Mouse (Mus musculus) spleen, embryonic (tissue): ENCODE measurements at regions not wholly inside any gene's neighbourhood (a gene's known extent, or its start where the extent isn't known, plus 50 kb on each side); places are given as distances from the start of the nearest gene placed in this dataset.

Experiments used
- CTCF ChIA-PET: fragments of 350-600 bp; sonication (Branson Sonifier 250); formaldehyde crosslinking; loops from one replicate; lab custom pipeline; 2022; lab: Charles Lee

DNA sequence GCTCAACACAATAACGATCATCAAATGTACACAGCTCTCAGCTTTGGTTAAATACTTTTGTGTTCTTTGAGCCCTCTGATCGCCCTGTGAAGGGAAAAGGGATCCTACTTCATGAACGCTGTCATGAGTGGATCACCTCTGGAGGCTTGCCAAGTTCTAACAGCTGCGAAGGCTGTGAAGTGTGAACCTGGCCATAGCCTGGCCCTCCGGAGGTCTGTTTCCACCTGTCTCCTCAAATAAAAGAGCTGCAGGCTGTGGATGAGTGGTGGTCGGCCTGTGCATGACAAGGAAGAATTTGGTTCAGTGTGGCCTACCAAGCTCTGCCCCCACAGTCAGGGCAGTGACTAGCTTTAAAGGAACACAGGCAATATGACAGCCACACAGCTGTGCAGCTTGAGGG, 122.0 kb downstream of the Gm12728 start:
- CTCF ChIA-PET, result no interaction called here

DNA sequence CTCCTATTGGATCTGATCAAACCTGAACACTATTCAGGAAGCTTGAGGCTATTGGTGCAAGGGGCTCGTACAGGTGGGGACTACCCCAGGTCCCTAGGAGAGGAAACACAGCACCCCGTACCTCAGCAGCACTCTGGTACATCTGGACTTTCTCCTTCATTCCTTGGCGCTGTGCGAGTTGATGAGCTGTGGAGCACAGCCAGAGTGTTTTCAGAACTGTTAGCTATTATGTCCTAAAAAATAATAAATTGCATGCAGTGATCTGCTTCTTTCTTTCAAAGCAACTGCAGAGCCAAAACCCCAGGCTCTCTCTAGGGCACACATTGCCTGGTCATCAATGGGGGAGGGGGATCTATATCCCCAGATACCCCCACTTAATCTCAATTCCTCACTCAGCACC, 122.6 kb downstream of the Gm12728 start:
- CTCF ChIA-PET, result no interaction called here

DNA sequence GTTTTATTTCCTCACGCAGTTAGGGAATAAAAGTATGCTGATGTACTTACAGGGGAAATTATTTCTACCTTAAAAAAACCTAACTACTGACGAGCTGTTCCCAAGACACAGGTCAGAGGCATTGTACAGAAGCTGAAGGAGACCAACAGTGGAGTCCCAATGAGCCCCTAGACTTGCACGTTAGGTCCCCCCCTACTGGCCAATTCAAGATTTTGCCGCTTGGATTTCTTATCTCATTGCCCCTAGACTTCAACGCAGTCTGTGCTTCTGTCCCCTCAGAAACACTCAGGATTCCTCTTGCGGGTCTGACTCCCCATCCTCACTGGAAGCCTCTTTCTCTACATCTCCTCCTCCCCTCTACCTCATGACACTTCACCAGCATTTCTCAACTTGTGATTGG, 125.3 kb downstream of the Gm12728 start:
- CTCF ChIA-PET, result no interaction called here

DNA sequence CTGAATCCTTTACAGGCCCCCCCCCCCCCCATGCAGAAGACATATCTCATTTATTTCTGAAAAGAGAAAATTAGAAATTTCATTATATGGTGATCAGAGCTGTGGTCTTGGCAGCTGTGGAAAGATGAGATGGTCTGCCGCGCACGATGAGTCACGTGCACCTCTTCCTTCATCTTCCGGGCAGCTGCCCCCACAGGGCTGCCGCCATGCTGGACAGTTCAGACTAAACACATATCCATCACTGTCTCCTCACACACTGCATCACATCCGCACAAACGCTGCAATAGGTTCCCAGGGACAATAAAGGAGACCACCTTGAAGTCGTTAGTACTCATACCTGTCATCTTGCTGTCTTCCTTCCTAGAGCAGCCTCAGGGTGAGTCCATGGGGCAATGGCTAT, 126.6 kb downstream of the Gm12728 start:
- CTCF ChIA-PET, result no interaction called here

DNA sequence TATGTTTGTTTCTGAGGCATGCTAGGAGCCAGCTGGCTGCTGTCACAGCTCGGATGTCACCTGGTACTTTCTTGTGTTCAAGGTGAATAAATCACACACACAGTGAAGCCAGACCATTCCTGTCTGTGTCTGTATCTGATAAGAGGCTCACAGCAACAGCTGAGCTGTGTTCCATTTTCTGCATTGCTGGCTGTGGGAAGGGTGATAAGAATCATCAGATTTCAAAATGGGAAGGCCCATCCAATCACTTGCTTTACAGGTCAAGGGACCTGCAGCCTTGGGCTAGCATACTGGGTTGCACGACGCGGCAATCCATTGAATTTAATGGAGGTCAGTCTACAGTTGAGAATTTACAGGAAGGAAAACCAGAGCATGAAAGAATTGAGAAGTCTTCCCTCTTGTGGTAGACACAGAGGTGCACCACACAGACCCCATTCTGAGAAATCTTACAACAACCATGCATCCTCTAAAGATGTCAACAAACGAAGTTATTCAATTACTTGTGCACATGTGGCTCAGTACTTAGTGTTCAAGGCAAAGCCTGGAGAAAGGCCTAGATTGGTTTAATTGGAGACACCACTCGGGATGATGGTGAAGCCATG, 135.2 kb downstream of the Gm12728 start:
- CTCF ChIA-PET, result no interaction called here

DNA sequence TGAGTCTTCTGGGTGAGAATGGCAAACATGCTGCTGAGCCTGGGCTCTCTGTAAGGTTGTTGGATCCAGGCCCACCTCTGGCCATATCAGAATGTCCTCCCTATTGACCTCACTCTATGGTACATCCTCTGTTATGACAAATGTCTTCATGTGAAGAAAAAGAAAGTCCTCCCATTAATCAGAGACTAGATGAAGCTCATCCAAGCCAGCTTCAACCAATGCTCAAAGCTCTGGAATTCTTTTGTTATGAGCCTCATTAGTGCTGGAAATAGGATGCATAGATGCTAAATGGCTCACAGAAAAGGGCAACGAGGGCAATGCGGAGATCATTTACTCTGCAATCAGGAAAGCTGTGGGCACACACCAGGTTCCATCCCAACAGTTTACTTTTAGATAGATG, 135.8 kb downstream of the Gm12728 start:
- CTCF ChIA-PET, result no interaction called here

DNA sequence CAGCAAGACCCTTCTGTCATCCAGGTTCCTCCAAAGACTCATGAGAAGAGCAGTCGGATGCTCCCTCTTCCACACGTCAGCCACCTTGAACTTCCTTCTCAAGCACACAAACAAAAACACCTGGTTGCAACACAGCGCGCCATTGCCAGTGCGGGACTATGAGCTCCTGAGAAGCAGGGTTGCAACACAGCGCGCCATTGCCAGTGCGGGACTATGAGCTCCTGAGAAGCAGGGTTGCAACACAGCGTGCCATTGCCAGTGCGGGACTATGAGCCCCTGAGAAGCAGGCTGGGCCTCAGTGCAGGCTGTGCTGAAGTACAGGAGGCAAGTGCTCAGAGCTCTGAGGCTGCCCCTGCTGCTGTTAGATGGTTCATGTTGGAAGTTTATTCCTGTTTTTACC, 140.0 kb downstream of the Gm12728 start:
- CTCF ChIA-PET, result interaction anchor here (0.6 kb wide), 1 partner anchor 147 kb away, joined by 10 read pairs; no protein-coding TSS in a partner anchor

DNA sequence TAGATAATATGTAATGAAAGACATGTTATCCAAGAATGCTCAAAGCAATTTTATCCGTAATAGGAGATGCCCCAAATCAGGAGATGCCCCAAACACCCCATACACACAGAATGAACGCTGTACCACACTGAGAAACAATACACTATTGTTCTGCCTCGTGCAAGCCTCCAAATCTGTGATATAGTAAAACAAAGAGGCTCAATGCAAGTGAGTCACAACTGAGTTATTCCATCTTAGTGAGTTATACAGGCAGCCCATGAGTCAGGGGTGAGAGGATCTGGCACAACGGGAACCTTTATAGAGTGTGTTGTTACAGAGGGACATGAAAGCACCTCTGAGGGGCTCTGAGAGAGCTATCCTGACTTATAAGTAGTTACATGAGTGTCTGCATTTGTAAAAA, 145.3 kb downstream of the Gm12728 start:
- CTCF ChIA-PET, result no interaction called here

DNA sequence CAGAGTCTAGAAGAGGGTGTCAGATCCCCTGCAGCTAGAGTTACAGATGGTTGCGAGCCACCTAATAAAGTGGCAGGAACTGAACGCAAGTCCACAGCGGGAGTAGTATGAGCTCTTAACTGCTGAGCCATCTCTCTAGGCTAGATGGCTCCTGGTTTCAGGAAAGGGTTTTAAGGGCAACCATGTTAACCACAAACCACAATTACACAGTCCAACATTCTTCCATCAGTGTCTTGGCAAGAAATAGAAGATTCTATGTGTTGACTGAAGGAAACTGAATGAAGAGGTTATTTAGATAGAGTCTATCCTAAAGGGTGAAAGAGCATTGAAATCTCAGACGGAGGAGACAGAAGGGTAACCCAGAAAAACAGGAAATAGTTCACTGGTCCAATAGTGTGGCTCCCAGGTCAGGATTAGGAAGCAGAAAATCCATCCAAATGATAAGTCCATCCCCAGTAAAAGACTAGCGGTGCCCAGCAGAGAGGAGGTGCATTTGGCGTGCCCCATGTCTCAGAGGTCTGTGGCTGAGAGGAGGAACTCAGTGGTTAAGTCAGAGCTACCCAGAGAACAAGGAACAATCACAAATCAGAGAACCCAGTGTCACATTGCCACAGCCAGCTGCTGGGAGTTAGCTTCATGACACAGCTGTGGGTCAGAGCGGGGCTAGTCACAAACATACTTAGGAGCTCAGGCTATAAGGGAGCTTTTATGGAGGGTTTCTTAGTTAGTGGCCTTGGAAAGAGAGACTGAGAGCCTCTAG, 147.3 kb downstream of the Gm12728 start:
- CTCF ChIA-PET, result no interaction called here

DNA sequence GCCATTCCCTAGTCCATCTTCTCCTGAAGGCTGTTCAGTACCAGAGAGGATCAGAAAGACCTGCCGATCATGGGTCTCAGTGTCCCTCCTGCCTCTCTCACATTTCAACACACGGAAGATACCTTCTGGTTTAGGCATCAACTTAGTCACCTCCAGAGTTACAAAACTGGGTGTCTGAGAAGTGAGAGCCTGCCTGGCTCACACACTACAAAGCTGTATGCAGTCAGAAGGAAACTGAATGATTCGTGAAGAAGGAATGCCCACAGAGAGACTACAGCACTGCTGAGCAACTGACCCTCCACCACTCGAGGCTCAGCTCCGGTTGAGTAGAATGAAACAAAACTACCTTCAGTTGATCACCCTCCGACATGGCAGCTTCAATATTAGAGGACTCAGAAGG, 147.9 kb downstream of the Gm12728 start:
- CTCF ChIA-PET, result no interaction called here

DNA sequence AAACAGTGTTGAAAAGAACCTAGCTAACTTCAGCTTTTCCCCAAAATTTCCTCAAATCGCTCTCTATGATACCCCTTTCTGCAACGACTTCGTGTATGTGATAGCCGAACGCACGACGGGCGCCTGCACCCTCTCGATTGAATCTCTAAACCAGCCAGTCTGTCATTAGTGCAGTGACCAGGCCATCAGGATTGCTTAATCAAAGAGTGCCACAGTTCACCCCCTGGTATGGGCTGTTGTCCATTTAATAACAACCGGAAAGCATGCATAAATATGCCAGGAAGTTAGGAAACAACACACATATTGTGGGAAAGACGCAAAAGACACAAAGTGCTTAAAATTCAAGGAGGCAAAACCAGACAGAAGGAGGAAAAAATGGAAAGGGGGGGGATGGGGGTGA, 149.2 kb downstream of the Gm12728 start:
- CTCF ChIA-PET, result no interaction called here

DNA sequence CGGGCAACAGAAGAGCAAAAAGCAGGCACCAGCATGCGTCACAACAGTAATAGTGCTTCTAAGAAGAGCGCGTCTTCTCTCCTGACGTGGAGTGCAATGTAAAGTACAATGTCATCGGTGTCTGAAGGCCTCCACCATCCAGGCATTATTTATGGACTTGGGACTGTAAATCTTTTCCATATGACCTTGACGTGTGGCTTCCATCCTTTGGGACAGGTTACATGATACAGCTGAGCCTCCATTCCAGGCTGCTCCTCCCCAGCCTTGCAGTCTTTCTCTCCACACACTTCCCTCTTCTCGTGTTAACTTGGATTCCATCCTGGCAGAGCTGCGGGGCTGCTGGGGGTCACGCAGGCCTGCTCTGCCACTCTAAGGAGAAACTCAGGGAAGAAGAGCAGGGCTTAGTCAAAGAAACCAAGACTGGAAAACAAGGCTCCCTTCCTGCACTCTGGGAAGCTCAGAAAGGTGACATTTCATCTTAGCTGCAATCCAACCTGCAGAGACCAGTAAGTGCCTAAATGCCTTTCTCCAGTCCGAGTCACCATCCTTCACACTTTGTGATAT, 150.0 kb downstream of the Gm12728 start:
- CTCF ChIA-PET, result no interaction called here

DNA sequence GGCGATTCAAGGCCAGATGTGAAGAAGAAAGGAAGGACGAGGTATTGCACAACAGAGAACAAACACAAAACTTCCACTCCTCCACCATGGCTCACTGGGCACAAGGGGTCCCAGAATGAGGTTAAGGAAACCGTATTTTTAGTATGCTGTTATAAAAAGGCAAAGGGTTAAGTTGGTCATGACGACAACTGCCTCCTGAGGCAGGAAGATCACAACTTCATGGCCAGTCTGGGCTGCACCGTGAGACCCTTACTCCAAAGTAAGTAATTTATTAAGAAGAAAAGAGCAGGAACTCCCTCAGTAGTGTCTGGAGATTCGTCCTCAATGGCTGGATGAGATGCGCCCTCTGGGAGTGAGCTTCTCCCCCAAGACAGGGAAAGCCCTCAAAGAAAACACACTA, 151.2 kb downstream of the Gm12728 start:
- CTCF ChIA-PET, result no interaction called here

DNA sequence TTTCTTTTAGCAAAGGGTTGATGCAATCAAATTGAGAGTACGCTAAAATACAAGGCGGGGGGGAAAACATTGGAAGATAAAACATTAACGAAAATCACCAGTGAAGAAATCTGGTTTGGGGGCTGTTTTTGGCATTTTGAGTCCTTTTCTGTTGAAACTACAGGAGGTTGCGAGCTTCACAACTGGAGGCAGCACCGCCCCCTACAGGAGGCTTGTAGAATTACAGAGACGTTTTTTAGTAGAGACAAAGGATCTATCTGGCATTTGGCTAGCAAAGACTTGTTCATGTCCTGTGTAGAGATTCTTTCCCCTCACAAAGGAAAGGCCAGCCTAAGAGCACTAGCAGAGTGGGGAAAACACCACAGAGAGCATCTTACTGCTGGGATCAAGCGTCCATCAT, 152.1 kb downstream of the Gm12728 start:
- CTCF ChIA-PET, result interaction anchor here (0.5 kb wide), 1 partner anchor 365 kb away, joined by 3 read pairs; no protein-coding TSS in a partner anchor

DNA sequence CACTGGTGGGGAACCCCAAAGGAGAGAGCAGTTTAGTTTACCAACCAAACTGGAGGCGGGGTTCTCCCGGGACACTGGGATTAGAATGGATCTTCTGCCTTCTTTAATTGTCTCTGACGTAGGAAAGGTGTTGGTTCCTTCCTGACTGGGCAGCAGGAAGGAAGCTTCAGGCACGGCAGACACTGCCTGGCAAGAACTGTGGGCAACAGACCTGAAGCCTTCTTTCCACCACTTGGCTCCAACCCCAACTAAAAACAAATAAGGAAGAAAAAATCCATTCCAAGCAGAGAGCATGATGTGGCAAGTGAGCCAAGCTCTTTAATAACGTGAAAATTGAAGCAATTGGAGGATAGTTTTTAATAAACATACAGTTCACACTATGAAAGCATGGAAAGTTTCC, 155.3 kb downstream of the Gm12728 start:
- CTCF ChIA-PET, result interaction anchor here (0.7 kb wide), 1 partner anchor 211 kb away, joined by 3 read pairs; no protein-coding TSS in a partner anchor

DNA sequence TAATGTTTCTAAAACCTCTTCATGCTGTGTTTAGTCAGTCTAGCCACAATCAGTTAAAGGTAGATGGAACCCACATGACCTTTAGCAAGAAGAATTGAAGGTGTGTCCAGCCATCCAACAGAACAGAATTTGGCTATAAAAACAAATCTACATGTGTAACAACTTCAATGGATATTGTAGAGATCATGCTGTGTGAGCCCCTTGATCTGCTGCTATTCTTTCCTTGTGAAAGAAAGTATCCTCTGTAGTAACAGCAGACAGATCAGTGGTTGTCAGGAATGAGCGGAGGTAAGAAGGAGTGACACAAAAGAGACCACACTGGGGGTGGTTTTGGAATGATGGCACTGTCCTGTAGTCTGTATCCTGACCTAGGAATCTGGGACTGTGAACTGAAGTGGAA, 156.3 kb downstream of the Gm12728 start:
- CTCF ChIA-PET, result no interaction called here

DNA sequence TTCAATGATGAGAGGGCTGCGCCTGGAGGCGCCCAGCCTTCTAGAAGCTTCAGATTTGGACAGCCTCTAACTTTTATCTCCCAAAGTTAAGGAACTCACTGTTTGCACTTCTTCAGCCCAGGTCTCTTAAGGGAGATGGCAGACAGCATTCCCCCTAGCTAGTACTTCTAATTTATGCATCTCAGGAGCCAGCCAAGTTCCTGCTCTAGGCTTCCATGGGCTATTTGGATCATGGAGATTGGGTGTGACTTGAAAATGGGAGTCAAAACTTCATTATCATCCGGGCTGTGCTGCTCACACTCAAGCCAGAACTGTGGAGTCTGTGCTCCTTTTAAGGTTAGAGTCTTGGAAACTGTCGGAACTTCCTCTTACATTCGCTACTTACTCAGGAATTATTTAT, 158.7 kb downstream of the Gm12728 start:
- CTCF ChIA-PET, result no interaction called here

DNA sequence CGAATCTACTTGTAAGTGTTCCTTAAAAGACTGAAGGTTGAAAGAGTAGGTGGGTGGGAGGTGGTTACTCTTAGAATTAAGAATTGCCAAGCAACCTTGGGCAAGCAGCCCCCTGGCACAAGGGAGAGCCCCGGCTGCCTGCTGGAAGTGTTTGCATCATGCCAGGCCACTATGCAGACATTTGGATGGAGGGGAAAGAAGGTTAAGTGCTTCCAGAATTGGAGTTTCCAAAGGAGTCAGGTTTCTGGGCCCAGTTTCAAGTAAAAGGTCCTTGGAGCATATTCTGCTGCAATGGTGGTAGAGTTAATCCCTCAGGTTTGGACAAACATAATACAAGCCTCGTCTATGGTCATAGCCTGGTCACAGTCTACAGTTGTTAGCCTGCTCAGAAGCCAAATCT, 162.7 kb downstream of the Gm12728 start:
- CTCF ChIA-PET, result no interaction called here

DNA sequence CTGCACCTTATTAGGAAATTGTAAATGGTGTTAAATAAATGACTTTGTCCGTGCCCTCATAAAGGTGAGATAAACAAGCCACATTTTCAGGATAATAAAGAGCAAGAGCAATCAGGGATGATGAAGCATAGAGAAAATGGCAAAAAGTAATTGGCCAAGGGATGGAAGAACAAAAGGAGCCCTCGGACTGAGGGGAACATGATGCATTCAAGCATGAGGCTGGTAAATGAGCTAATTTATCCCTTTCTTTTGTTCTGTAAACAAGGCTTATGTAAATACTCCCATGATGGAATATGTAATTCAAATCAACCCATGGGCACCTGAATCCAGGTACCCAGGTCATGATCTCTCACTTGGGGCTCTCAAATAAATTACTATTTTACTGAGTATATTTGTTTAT, 166.8 kb downstream of the Gm12728 start:
- CTCF ChIA-PET, result no interaction called here

DNA sequence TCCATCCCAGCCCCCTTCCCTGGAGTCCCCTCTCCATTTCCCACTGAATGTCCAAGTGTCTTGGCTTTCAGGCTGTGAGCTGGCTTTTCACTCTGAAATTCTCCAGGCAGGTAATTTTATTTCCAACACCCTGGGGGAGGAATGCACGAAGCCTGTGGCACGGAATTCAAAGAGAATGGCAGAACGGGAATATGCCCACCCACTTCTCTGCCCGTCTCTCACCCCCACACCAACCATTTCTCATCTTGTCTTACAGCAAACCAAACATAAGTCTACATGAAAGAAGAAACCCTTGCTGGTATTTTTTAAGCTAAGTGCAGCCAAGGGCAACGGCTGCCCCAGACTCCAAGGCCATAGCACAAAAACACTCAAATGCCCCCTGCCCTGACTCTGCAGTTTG, 168.7 kb downstream of the Gm12728 start:
- CTCF ChIA-PET, result no interaction called here

DNA sequence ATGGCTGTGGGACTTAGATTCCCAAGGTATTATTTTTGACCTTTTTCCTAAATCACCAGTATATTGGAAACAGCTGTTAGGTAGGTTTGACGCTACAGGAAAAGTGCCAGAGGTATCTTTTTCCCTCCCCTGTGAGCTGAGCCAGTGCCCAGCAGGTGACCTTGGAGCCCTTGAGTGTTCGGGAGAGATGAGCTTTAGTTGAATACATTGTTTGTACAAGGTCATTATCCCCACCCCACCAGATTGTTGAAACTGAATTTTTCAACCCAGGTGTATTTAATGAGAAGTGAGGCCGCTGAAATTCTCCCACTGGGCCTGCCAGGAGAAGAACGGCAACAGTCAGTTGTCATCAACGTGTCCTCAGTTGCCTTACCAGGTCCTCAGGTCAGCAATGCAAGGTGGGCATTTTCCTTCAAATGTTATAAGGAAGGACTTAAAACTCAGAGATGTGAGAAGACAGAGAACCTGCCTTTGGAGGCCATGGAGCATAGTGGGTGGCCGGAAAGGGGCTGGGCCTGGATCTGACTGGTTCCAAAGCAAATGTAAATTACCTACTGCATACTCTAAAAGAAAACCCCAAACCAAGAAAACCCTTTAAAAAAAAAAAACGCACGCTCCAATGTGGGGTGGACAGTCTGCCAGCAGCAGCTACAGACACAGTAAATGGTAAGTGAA, 172.2 kb downstream of the Gm12728 start:
- CTCF ChIA-PET, result no interaction called here

DNA sequence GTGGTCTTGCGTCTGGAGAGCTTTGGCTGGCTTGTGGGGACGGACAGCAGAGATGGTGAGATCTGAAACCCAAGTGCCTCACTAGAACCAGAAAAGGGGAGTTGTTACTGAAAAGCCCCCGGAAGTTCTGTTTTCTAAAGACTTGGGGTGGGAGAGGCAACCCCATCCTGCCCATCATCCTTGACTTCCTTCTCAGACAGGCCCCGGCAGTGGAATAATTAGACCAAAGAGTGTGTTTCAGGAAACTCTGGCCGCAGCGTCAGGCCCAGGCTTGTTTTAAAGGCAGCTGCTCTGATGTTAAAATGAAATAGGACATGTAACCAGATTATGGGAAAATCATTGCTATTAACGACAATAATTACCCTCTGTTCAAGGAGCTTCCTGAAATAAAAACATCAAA, 172.9 kb downstream of the Gm12728 start:
- CTCF ChIA-PET, result no interaction called here

DNA sequence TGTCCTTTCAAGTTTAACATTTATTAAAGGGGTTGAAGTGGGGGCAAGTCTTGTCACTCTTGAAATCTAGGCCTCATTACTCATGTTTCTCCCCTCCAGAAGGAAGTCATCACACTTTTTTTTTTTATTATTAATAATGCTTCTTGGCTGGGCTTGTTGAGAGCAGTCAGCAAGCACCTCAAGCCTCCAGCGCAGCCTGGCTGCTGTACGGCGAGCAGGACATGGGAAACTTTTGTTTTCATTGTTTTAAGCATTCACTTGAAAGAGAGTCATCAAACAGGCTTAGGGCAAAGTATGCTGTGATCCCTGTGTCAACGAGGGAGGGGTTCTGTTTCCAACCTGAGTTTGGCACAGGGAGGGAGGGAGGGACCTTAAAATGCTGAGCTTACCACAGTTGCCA, 178.7 kb downstream of the Gm12728 start:
- CTCF ChIA-PET, result no interaction called here
